Mouse (Mus musculus) CH12.LX (cell line): ENCODE measurements around the gene Prkch.

Source experiments
- BHLHE40 ChIP-seq: IDR thresholded peaks from 2 replicates; pipeline ENCODE4 v1.6.1; 2011; ENCODE audit warnings: mild to moderate bottlenecking, low read depth, low read length, improper control_type of control experiment
- CTCF ChIP-seq, 2 experiments: IDR thresholded peaks in 1 of 2; conservative IDR thresholded peaks in 1 of 2; 2 replicates each; pipeline ENCODE4 v1.5.1; 2011 to 2012; ENCODE audit warnings: low read depth in 2 of 2, low read length in 2 of 2, improper control_type of control experiment in 1 of 2, inconsistent platforms in 1 of 2, mild to moderate bottlenecking in 1 of 2, moderate library complexity in 1 of 2
- MAFK ChIP-seq: IDR thresholded peaks from 2 replicates; pipeline ENCODE4 v1.6.1; 2011; ENCODE audit warnings: low read length, improper control_type of control experiment; ENCODE audit not compliant: insufficient replicate concordance
- MEF2A ChIP-seq: IDR thresholded peaks from 2 replicates; pipeline ENCODE4 v1.6.1; 2014; ENCODE audit warnings: low read depth, mild to moderate bottlenecking, inconsistent platforms, low read length, improper control_type of control experiment, borderline replicate concordance
- MXI1 ChIP-seq: IDR thresholded peaks from 2 replicates; pipeline ENCODE4 v1.6.1; 2011; ENCODE audit warnings: mild to moderate bottlenecking, low read depth, low read length, improper control_type of control experiment
- POLR2A ChIP-seq: IDR thresholded peaks from 2 replicates; pipeline ENCODE4 v1.6.1; 2011; ENCODE audit warnings: low read depth, mild to moderate bottlenecking, improper control_type of control experiment, low read length
- POLR2AphosphoS2 ChIP-seq: IDR thresholded peaks from 2 replicates; pipeline ENCODE4 v1.6.1; 2011; ENCODE audit warnings: low read depth, low read length, improper control_type of control experiment
- RAD21 ChIP-seq: IDR thresholded peaks from 2 replicates; pipeline ENCODE4 v1.6.1; 2011; ENCODE audit warnings: low read depth, mild to moderate bottlenecking, low read length, improper control_type of control experiment, moderate library complexity
- SMC3 ChIP-seq: IDR thresholded peaks from 2 replicates; pipeline ENCODE4 v1.6.1; 2011; ENCODE audit warnings: low read depth, low read length, improper control_type of control experiment
- TCF12 ChIP-seq: IDR thresholded peaks from 2 replicates; pipeline ENCODE4 v1.6.1; 2014; ENCODE audit warnings: low read depth, mild to moderate bottlenecking, inconsistent platforms, low read length, improper control_type of control experiment

DNA sequence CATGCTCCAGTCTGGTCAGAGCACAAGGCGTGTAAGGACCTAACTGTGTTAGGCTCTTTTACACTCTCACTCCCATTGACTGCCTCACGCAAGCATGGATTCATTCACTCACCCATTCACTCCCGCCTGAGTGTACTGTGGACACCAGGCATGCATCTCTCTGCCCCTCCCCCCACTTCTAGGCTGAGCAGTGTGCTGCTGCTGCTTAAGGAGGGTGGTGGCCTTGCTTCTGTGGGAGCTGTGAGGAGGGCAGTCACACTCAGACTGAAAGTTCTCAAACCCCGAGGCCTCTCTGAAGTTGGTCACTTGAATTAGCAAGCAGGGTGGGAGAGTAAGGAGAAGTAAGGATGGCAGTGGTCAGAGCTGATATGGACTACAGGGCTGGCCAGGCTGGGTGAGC, 90.6 kb downstream of the Prkch start:
- TF ChIP-seq RAD21 (no peak), POLR2AphosphoS2 (no peak), CTCF (conservative IDR thresholded peaks at IDR 0.05 in 1 of 2, IDR thresholded peaks at IDR 0.05 in 1 of 2; ENCODE audit: low read depth in 2 of 2, low read length in 2 of 2) (no peak), SMC3 (no peak), POLR2A (no peak), MXI1 (no peak), TCF12 (no peak), BHLHE40 (peak; percentile 33), MEF2A (no peak), MAFK (no peak)
